Comparison of ENCODE assay signal across 19 mouse cellular contexts in genomic region chr8:106545149-106545548, GRCm38 (mm10). TPM values are rescaled to one million over a fixed set of nuclear protein-coding genes. Genes with fewer than 3 reads are reported as not detected.
DNase-seq lines count a peak whose midpoint lies in the region; ATAC-seq and TF ChIP-seq lines count a peak whose summit lies in the region.
"Had no signal": no experiment of that assay in that cellular context is flagged by ENCODE, and none has a peak within 500 bp of the region (broad histone marks: within the 10 kb centered on the region; RNA-seq: fewer than 3 reads in every experiment).

No protein-coding gene starts in this region.

- WGBS in intestine, embryonic 16.5 days = 68% methylated on average over 2 of the region's 2 CpGs
- 87% methylated on average over 2 of the region's 2 CpGs for WGBS in intestine, embryonic 15.5 days
- 70% methylated on average over 2 of the region's 2 CpGs for WGBS in stomach, postnatal 0 days
- WGBS in limb, embryonic 10.5 days = 90% methylated on average over 2 of the region's 2 CpGs
- 82% methylated on average over 2 of the region's 2 CpGs for WGBS in hindbrain, postnatal 0 days

- DNase-seq in retina, embryonic 14.5 days (ENCODE audit: low spot score) = peak; percentile 25
- DNase-seq in retina, postnatal 1 day = no peak
- DNase-seq in R1 (ENCODE audit: low read depth, low spot score) = peak; percentile 44
- no peak for DNase-seq in stomach, postnatal 0 days (ENCODE audit: low spot score)
- no peak for DNase-seq in limb, embryonic 10.5 days (ENCODE audit: low spot score)
- DNase-seq in hindbrain, postnatal 0 days (ENCODE audit: low spot score) = no peak
- DNase-seq: cerebellum, postnatal 10 days; gastrocnemius, postnatal 10 days had no signal

- no peak overlapping the region for H3K9ac ChIP-seq in intestine, embryonic 16.5 days (ENCODE audit: low read depth, low read length)
- no peak overlapping the region for H3K9ac ChIP-seq in intestine, embryonic 15.5 days
- H3K9ac ChIP-seq in stomach, postnatal 0 days (ENCODE audit: low read length) = no peak overlapping the region
- no peak overlapping the region for H3K9ac ChIP-seq in hindbrain, postnatal 0 days (replicated peaks; ENCODE audit: low read length)
- H3K9ac ChIP-seq: embryonic facial prominence, embryonic 13.5 days; forebrain, embryonic 13.5 days; heart, embryonic 12.5 days; hindbrain, embryonic 14.5 days; neural tube, embryonic 15.5 days had no signal

- no peaks in the 10 kb centered on the region for H3K27me3 ChIP-seq in intestine, embryonic 16.5 days (replicated peaks; ENCODE audit: control insufficient read depth, insufficient read depth, low read length)
- H3K27me3 ChIP-seq in intestine, embryonic 15.5 days (replicated peaks) = no peaks in the 10 kb centered on the region
- H3K27me3 ChIP-seq in stomach, postnatal 0 days (ENCODE audit: control insufficient read depth, insufficient read depth, low read length) = no peaks in the 10 kb centered on the region
- no peaks in the 10 kb centered on the region for H3K27me3 ChIP-seq in limb, embryonic 10.5 days (ENCODE audit: low read depth, poor library complexity, severe bottlenecking)
- H3K27me3 ChIP-seq in hindbrain, postnatal 0 days (ENCODE audit: insufficient read depth, low read length) = no peaks in the 10 kb centered on the region
- H3K27me3 ChIP-seq: embryonic facial prominence, embryonic 13.5 days; forebrain, embryonic 13.5 days; heart, embryonic 12.5 days; neural tube, embryonic 15.5 days had no signal

- no peak for TF ChIP-seq EP300 in stomach, postnatal 0 days (optimal IDR thresholded peaks at IDR 0.05)

- H3K4me2 ChIP-seq in intestine, embryonic 16.5 days (ENCODE audit: low read depth, low read length) = no peak overlapping the region
- H3K4me2 ChIP-seq in intestine, embryonic 15.5 days (replicated peaks) = no peak overlapping the region
- no peak overlapping the region for H3K4me2 ChIP-seq in stomach, postnatal 0 days (replicated peaks; ENCODE audit: low read depth)
- no peak overlapping the region for H3K4me2 ChIP-seq in hindbrain, postnatal 0 days (ENCODE audit: low read depth, low read length)
- H3K4me2 ChIP-seq: embryonic facial prominence, embryonic 13.5 days; forebrain, embryonic 13.5 days; heart, embryonic 12.5 days; hindbrain, embryonic 14.5 days; neural tube, embryonic 15.5 days had no signal

- H3K27ac ChIP-seq in intestine, embryonic 16.5 days (ENCODE audit: low read length) = no peak overlapping the region
- H3K27ac ChIP-seq in intestine, embryonic 15.5 days = no peak overlapping the region
- no peak overlapping the region for H3K27ac ChIP-seq in stomach, postnatal 0 days (replicated peaks)
- H3K27ac ChIP-seq in limb, embryonic 10.5 days = no peak overlapping the region
- H3K27ac ChIP-seq in hindbrain, postnatal 0 days = no peak overlapping the region
- H3K27ac ChIP-seq: embryonic facial prominence, embryonic 13.5 days; forebrain, embryonic 13.5 days; hindbrain, embryonic 14.5 days; neural tube, embryonic 15.5 days had no signal

- 0 out of 2 replicates have a peak, but pooled peaks have one; percentile 21 for ATAC-seq in intestine, embryonic 16.5 days
- no peak for ATAC-seq in intestine, embryonic 15.5 days
- ATAC-seq in stomach, postnatal 0 days (ENCODE audit: low FRiP score, low TSS enrichment) = no peak
- no peak for ATAC-seq in hindbrain, postnatal 0 days
- ATAC-seq: forebrain, embryonic 13.5 days had no signal

- TF ChIP-seq CTCF in stomach, postnatal 0 days (IDR thresholded peaks at IDR 0.05; ENCODE audit: low read depth) = peak; percentile 53
- TF ChIP-seq CTCF in hindbrain, postnatal 0 days (IDR thresholded peaks at IDR 0.05; ENCODE audit: low read depth) = no peak

- no peaks in the 10 kb centered on the region for H3K9me3 ChIP-seq in intestine, embryonic 16.5 days (ENCODE audit: control insufficient read depth, low read length)
- no peaks in the 10 kb centered on the region for H3K9me3 ChIP-seq in intestine, embryonic 15.5 days
- H3K9me3 ChIP-seq in stomach, postnatal 0 days (ENCODE audit: control insufficient read depth, low read length) = no peaks in the 10 kb centered on the region
- no peaks in the 10 kb centered on the region for H3K9me3 ChIP-seq in limb, embryonic 10.5 days (replicated peaks)
- H3K9me3 ChIP-seq in hindbrain, postnatal 0 days (ENCODE audit: low read length) = no peaks in the 10 kb centered on the region
- H3K9me3 ChIP-seq: embryonic facial prominence, embryonic 13.5 days; forebrain, embryonic 13.5 days; heart, embryonic 12.5 days; neural tube, embryonic 15.5 days had no signal

- no peak overlapping the region for H3K4me3 ChIP-seq in intestine, embryonic 16.5 days (ENCODE audit: low read length)
- no peak overlapping the region for H3K4me3 ChIP-seq in intestine, embryonic 15.5 days (replicated peaks)
- no peak overlapping the region for H3K4me3 ChIP-seq in stomach, postnatal 0 days (ENCODE audit: low read depth, low read length)
- no peak overlapping the region for H3K4me3 ChIP-seq in limb, embryonic 10.5 days
- no peak overlapping the region for H3K4me3 ChIP-seq in hindbrain, postnatal 0 days (ENCODE audit: low read length)
- H3K4me3 ChIP-seq: embryonic facial prominence, embryonic 13.5 days; forebrain, embryonic 13.5 days; heart, embryonic 12.5 days; neural tube, embryonic 15.5 days had no signal

- H3K4me1 ChIP-seq in intestine, embryonic 16.5 days (ENCODE audit: control insufficient read depth, insufficient read depth, low read length) = 0 out of 2 replicates have a peak, but pooled peaks cover 3% of the 10 kb centered on the region
- H3K4me1 ChIP-seq in intestine, embryonic 15.5 days (replicated peaks) = no peaks in the 10 kb centered on the region
- no peaks in the 10 kb centered on the region for H3K4me1 ChIP-seq in stomach, postnatal 0 days (replicated peaks; ENCODE audit: control insufficient read depth, insufficient read depth)
- peaks cover 31% of the 10 kb centered on the region for H3K4me1 ChIP-seq in limb, embryonic 10.5 days
- no peaks in the 10 kb centered on the region for H3K4me1 ChIP-seq in hindbrain, postnatal 0 days (ENCODE audit: insufficient read depth, low read length)
- H3K4me1 ChIP-seq: forebrain, embryonic 13.5 days; heart, embryonic 12.5 days; neural tube, embryonic 15.5 days had no signal

- H3K36me3 ChIP-seq in intestine, embryonic 16.5 days (ENCODE audit: control insufficient read depth, insufficient read depth, low read length) = peaks cover 3% of the 10 kb centered on the region; the same call in 1 of the 2 replicates
- H3K36me3 ChIP-seq in intestine, embryonic 15.5 days = 0 out of 2 replicates have a peak, but pooled peaks cover 2% of the 10 kb centered on the region
- 0 out of 2 replicates have a peak, but pooled peaks cover 5% of the 10 kb centered on the region for H3K36me3 ChIP-seq in stomach, postnatal 0 days (ENCODE audit: control insufficient read depth, insufficient read depth, low read length)
- peaks cover 84% of the 10 kb centered on the region for H3K36me3 ChIP-seq in limb, embryonic 10.5 days
- no peaks in the 10 kb centered on the region for H3K36me3 ChIP-seq in hindbrain, postnatal 0 days (ENCODE audit: insufficient read depth, low read length)
- H3K36me3 ChIP-seq: neural tube, embryonic 15.5 days had no signal

RNA-seq across cellular contexts. Expression of gene Gm10073, which starts 28.1 kb away (rescaled TPM):
- polyA plus RNA-seq in intestine, embryonic 16.5 days (2015; fragmentation: Nextera tagmentation; extraction: Ambion mirVana) = 8.4 and 10.6 TPM in 2 replicates
- 15.5 and 20.2 TPM in 2 replicates for polyA plus RNA-seq in intestine, embryonic 15.5 days (2015; fragmentation: Nextera tagmentation; extraction: Ambion mirVana)
- 13.8 and 14.2 TPM in 2 replicates for polyA plus RNA-seq in stomach, postnatal 0 days (2015; fragmentation: Nextera tagmentation; extraction: Ambion mirVana)
- 7.9 and 8.0 TPM in 2 replicates for polyA plus RNA-seq in limb, embryonic 10.5 days (2016; fragmentation: Nextera tagmentation; extraction: Ambion mirVana)
- 59.5 and 82.5 TPM in 2 replicates for total RNA-seq in hindbrain, postnatal 0 days (2014; rRNA removed)
- polyA plus RNA-seq in hindbrain, postnatal 0 days (2015; fragmentation: Nextera tagmentation; extraction: Ambion mirVana) = 4.2 and 6.1 TPM in 2 replicates

RNA-seq across cellular contexts. Expression of gene Cdh3, which starts 34.5 kb away (rescaled TPM):
- polyA plus RNA-seq in intestine, embryonic 16.5 days (2015; fragmentation: Nextera tagmentation; extraction: Ambion mirVana) = 11.5 and 12.5 TPM in 2 replicates
- polyA plus RNA-seq in intestine, embryonic 15.5 days (2015; fragmentation: Nextera tagmentation; extraction: Ambion mirVana) = 16.2 and 17.5 TPM in 2 replicates
- 8.0 and 8.1 TPM in 2 replicates for polyA plus RNA-seq in stomach, postnatal 0 days (2015; fragmentation: Nextera tagmentation; extraction: Ambion mirVana)
- 29.7 and 34.5 TPM in 2 replicates for polyA plus RNA-seq in limb, embryonic 10.5 days (2016; fragmentation: Nextera tagmentation; extraction: Ambion mirVana)
- total RNA-seq in hindbrain, postnatal 0 days (2014; rRNA removed) = 6.7 and 7.0 TPM in 2 replicates
- 3.6 and 4.9 TPM in 2 replicates for polyA plus RNA-seq in hindbrain, postnatal 0 days (2015; fragmentation: Nextera tagmentation; extraction: Ambion mirVana)

RNA-seq across cellular contexts. Expression of gene 6030452D12Rik, which starts 44.8 kb away (rescaled TPM):
- not detected in 2 replicates for polyA plus RNA-seq in intestine, embryonic 16.5 days (2015; fragmentation: Nextera tagmentation; extraction: Ambion mirVana)
- polyA plus RNA-seq in intestine, embryonic 15.5 days (2015; fragmentation: Nextera tagmentation; extraction: Ambion mirVana) = not detected in 2 replicates
- polyA plus RNA-seq in stomach, postnatal 0 days (2015; fragmentation: Nextera tagmentation; extraction: Ambion mirVana) = not detected in 2 replicates
- polyA plus RNA-seq in limb, embryonic 10.5 days (2016; fragmentation: Nextera tagmentation; extraction: Ambion mirVana) = not detected in 2 replicates
- not detected in 2 replicates for total RNA-seq in hindbrain, postnatal 0 days (2014; rRNA removed)
- not detected in 2 replicates for polyA plus RNA-seq in hindbrain, postnatal 0 days (2015; fragmentation: Nextera tagmentation; extraction: Ambion mirVana)
- total RNA-seq: ES-E14; gastrocnemius, postnatal 10 days; left cerebral cortex, postnatal 10 days; midbrain, postnatal 0 days had no signal
- polyA plus RNA-seq: embryonic facial prominence, embryonic 13.5 days; forebrain, embryonic 13.5 days; heart, embryonic 12.5 days; hindbrain, embryonic 14.5 days; lung, embryonic 16.5 days; midbrain, postnatal 0 days; neural tube, embryonic 15.5 days had no signal

RNA-seq across cellular contexts. Expression of gene Cdh1, which starts 58.0 kb away (rescaled TPM):
- polyA plus RNA-seq in intestine, embryonic 16.5 days (2015; fragmentation: Nextera tagmentation; extraction: Ambion mirVana) = 170 and 181 TPM in 2 replicates
- polyA plus RNA-seq in intestine, embryonic 15.5 days (2015; fragmentation: Nextera tagmentation; extraction: Ambion mirVana) = 152 and 158 TPM in 2 replicates
- polyA plus RNA-seq in stomach, postnatal 0 days (2015; fragmentation: Nextera tagmentation; extraction: Ambion mirVana) = 118 and 131 TPM in 2 replicates
- polyA plus RNA-seq in limb, embryonic 10.5 days (2016; fragmentation: Nextera tagmentation; extraction: Ambion mirVana) = 15.4 and 16.4 TPM in 2 replicates
- 5.6 and 6.7 TPM in 2 replicates for total RNA-seq in hindbrain, postnatal 0 days (2014; rRNA removed)
- 6.6 and 6.7 TPM in 2 replicates for polyA plus RNA-seq in hindbrain, postnatal 0 days (2015; fragmentation: Nextera tagmentation; extraction: Ambion mirVana)

Comparison
In these comparisons a context has a peak if more than half of its experiments do, and no peak if none do; other contexts are left out.
1. DNase-seq: peak in retina, embryonic 14.5 days (single experiment) and R1 (single experiment); none in retina, postnatal 1 day (single experiment), stomach, postnatal 0 days (single experiment), limb, embryonic 10.5 days (single experiment) and hindbrain, postnatal 0 days (single experiment).